Mouse (Mus musculus) central nervous system, embryonic 11.5 days (tissue): ENCODE results near the gene Ptprq. TPM values are rescaled to one million over a fixed set of nuclear protein-coding genes. Genes with fewer than 3 reads are reported as not detected.

ENCODE experiments used
- polyA plus RNA-seq: library from polyadenylated mRNA; depleted of rRNA; stranded (reverse); fragments of >200 nt; gene quantifications from 2 replicates; pipeline ENCODE4 v1.2.3, GENCODE M21; 2012; rRNA removed

Gene Ptprq
- polyA plus RNA-seq, result 0.05 and 0.12 TPM in 2 replicates

DNA sequence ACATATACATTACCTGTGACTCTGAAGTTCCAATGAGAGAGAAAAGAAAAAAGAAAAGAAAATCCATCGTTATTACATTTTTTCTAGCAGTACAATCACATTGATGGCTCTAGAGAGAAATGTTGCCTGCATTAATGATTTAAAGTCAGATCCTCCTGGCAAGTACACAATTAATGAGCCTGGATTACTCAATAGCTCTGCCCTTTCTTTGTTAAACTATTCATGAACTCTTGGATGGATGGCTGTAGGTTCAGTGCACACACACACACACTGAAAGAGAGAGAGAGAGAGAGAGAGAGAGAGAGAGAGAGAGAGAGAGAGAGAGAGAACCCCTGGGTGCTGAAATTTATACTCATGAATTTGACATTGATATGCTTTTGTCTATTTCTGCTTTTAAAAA is at the start of gene Ptprq:
Gene Ptprq (minus strand): TSS at position 246 of the 400 bp plus-strand sequence.

DNA sequence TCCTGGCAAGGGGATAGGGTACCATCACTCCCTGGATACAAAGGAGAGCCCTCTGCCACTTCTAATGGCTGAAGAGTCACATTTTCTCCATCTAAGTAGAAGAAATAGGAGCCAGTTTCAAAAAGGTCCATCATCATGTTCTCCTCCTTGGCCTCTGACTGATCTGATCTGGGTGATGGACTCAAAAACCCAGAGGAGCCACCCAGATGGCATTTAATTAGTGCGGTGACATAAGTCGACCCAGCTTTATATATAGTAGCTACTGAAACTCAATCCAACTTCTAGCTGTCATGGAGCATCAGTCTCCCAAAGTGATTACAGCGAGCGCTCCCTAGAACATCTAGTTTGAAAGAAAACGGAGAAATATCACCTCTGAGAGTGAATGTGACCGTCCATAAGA is 225.3 kb downstream of the Ptprq start, which contains the start of gene Myf6:
Gene Myf6 (minus strand): TSS at position 170 of the 400 bp plus-strand sequence.

DNA sequence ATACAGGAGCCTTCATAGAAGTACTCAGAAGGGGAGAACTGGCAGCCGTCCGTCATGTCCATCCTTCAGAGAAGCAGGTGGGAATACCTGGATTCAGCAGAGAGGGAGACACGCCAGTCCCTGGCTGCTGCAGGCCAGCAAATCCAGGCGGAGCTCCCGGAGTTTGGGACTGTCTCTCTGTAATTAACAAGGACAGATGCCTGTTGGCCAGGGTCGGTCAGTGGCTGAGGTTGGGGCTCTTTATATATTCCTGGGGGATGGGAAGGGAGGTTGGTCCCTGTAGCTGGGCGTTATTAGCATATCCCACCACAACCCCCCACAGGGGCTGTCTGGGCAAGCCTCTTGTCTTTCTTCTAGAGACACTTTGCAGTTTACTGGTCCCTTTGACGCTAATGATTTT is 234.0 kb downstream of the Ptprq start, which contains the start of gene Myf5:
Gene Myf5 (minus strand): TSS at position 265 of the 400 bp plus-strand sequence.

Other genes with a start within 250 kb of the Ptprq start
- 0.12 and 3.4 TPM in 2 replicates for gene Myf5, start 233.9 kb downstream of the Ptprq start, polyA plus RNA-seq
- gene Myf6, start 225.3 kb downstream of the Ptprq start, polyA plus RNA-seq, result 0.63 TPM in 1 of 2 replicates, not detected in the other
- 0.07 and 0.22 TPM in 2 replicates for gene Otogl, start 192.1 kb upstream of the Ptprq start, polyA plus RNA-seq